Mouse (Mus musculus) MEL (cell line): Measurements from ENCODE around the gene Olfr1416. TPM values are rescaled to one million over a fixed set of nuclear protein-coding genes. Genes with fewer than 3 reads are reported as not detected.

Experiments used
- DNase-seq: peaks from one replicate; pipeline ENCODE4 v3.0.0; 2011; ENCODE audit warnings: low read depth, low spot score
- H3K27ac ChIP-seq: 2 replicates; pipeline ENCODE4 v1.5.1; 2012; ENCODE audit warnings: low read depth, mild to moderate bottlenecking, control low read depth, low read length, moderate library complexity; ENCODE audit not compliant: control insufficient read depth
- H3K27me3 ChIP-seq, 2 experiments: fragments of 150-350 bp in 1 of 2; sonication (generic) in 1 of 2; 2 replicates each; pipeline ENCODE4 v1.6.1; 2012; ENCODE audit warnings: low read length in 2 of 2, mild to moderate bottlenecking in 2 of 2, improper control_type of control experiment in 1 of 2, moderate library complexity in 1 of 2; ENCODE audit not compliant: insufficient read depth in 2 of 2, control insufficient read depth in 1 of 2
- H3K36me3 ChIP-seq, 2 experiments: 2 replicates each; pipeline ENCODE4 v1.6.1; 2012 to 2014; ENCODE audit warnings: low read length in 2 of 2, improper control_type of control experiment in 1 of 2, inconsistent platforms in 1 of 2, mild to moderate bottlenecking in 1 of 2; ENCODE audit not compliant: insufficient read depth in 2 of 2, control insufficient read depth in 1 of 2
- H3K4me1 ChIP-seq, 2 experiments: fragments of 150-350 bp in 1 of 2; sonication (generic) in 1 of 2; 2 replicates each; pipeline ENCODE4 v1.6.1; 2012; ENCODE audit warnings: low read length in 2 of 2, improper control_type of control experiment in 1 of 2, mild to moderate bottlenecking in 1 of 2; ENCODE audit not compliant: insufficient read depth in 2 of 2, control insufficient read depth in 1 of 2
- H3K4me3 ChIP-seq, 2 experiments: fragments of 150-350 bp in 1 of 2; sonication (generic) in 1 of 2; 2 replicates each; pipeline ENCODE4 v1.5.1; 2012; ENCODE audit warnings: low read depth in 2 of 2, low read length in 2 of 2, mild to moderate bottlenecking in 2 of 2, moderate library complexity in 2 of 2, control low read depth in 1 of 2, improper control_type of control experiment in 1 of 2; ENCODE audit not compliant: control insufficient read depth in 1 of 2, insufficient read depth in 1 of 2
- H3K79me2 ChIP-seq: 2 replicates; pipeline ENCODE4 v1.6.1; 2012; ENCODE audit warnings: mild to moderate bottlenecking, low read length, moderate library complexity; ENCODE audit not compliant: control insufficient read depth, poor library complexity, insufficient read depth
- H3K9ac ChIP-seq: 2 replicates; pipeline ENCODE4 v1.6.1; 2012; ENCODE audit warnings: low read depth, mild to moderate bottlenecking, control low read depth, low read length, moderate library complexity; ENCODE audit not compliant: control insufficient read depth, poor library complexity, severe bottlenecking
- H3K9me3 ChIP-seq: fragments of 150-350 bp; sonication (generic); replicated peaks from 2 replicates; pipeline ENCODE4 v1.6.1; 2012; ENCODE audit warnings: mild to moderate bottlenecking, low read length, improper control_type of control experiment, moderate library complexity; ENCODE audit not compliant: insufficient read depth
- E2F4 ChIP-seq: IDR thresholded peaks from 2 replicates; pipeline ENCODE4 v1.6.1; 2011; ENCODE audit warnings: low read depth, low read length, improper control_type of control experiment, borderline replicate concordance
- ELF1 ChIP-seq: IDR thresholded peaks from 2 replicates; pipeline ENCODE4 v1.6.1; 2014; ENCODE audit warnings: low read depth, mild to moderate bottlenecking, inconsistent platforms, low read length, improper control_type of control experiment, moderate library complexity
- ETS1 ChIP-seq: IDR thresholded peaks from 2 replicates; pipeline ENCODE4 v1.6.1; 2012; ENCODE audit warnings: low read depth, mild to moderate bottlenecking, inconsistent platforms, low read length, improper control_type of control experiment, moderate library complexity
- GATA1 ChIP-seq: IDR thresholded peaks from 2 replicates; pipeline ENCODE4 v1.6.1; 2011; ENCODE audit warnings: low read depth, low read length, improper control_type of control experiment
- HCFC1 ChIP-seq: IDR thresholded peaks from 2 replicates; pipeline ENCODE4 v1.6.1; 2012; ENCODE audit warnings: low read depth, mild to moderate bottlenecking, inconsistent platforms, low read length, improper control_type of control experiment, moderate library complexity
- KAT2A ChIP-seq: conservative IDR thresholded peaks from 2 replicates; pipeline ENCODE4 v1.6.1; 2012; ENCODE audit warnings: low read depth, low read length, improper control_type of control experiment, inconsistent platforms
- MAFK ChIP-seq: IDR thresholded peaks from 2 replicates; pipeline ENCODE4 v1.6.1; 2011; ENCODE audit warnings: low read depth, mild to moderate bottlenecking, low read length, improper control_type of control experiment, borderline replicate concordance
- MAX ChIP-seq: IDR thresholded peaks from 2 replicates; pipeline ENCODE4 v1.6.1; 2011; ENCODE audit warnings: low read length, improper control_type of control experiment
- MEF2A ChIP-seq: IDR thresholded peaks from 2 replicates; pipeline ENCODE4 v1.6.1; 2014; ENCODE audit warnings: low read depth, mild to moderate bottlenecking, inconsistent platforms, low read length, improper control_type of control experiment; ENCODE audit not compliant: poor library complexity, insufficient replicate concordance, severe bottlenecking; ENCODE audit errors: extremely low read depth
- MXI1 ChIP-seq: IDR thresholded peaks from 2 replicates; pipeline ENCODE4 v1.6.1; 2011; ENCODE audit warnings: mild to moderate bottlenecking, low read depth, low read length, improper control_type of control experiment
- MYB ChIP-seq: IDR thresholded peaks from 2 replicates; pipeline ENCODE4 v1.6.1; 2011; ENCODE audit warnings: mild to moderate bottlenecking, low read depth, low read length, improper control_type of control experiment
- MYC ChIP-seq: IDR thresholded peaks from 2 replicates; pipeline ENCODE4 v1.6.1; 2011; ENCODE audit warnings: low read depth, mild to moderate bottlenecking, low read length, improper control_type of control experiment, moderate library complexity
- NELFE ChIP-seq: IDR thresholded peaks from 2 replicates; pipeline ENCODE4 v1.6.1; 2011; ENCODE audit warnings: low read depth, low read length, improper control_type of control experiment
- POLR2AphosphoS2 ChIP-seq: IDR thresholded peaks from 2 replicates; pipeline ENCODE4 v1.6.1; 2011; ENCODE audit warnings: low read length, improper control_type of control experiment
- RCOR1 ChIP-seq: IDR thresholded peaks from 2 replicates; pipeline ENCODE4 v1.6.1; 2012; ENCODE audit warnings: low read depth, mild to moderate bottlenecking, inconsistent platforms, low read length, improper control_type of control experiment
- SIN3A ChIP-seq: IDR thresholded peaks from 2 replicates; pipeline ENCODE4 v1.6.1; 2012; ENCODE audit warnings: low read length, improper control_type of control experiment, inconsistent platforms
- SMC3 ChIP-seq: IDR thresholded peaks from 2 replicates; pipeline ENCODE4 v1.6.1; 2011; ENCODE audit warnings: low read depth, low read length, improper control_type of control experiment
- UBTF ChIP-seq: IDR thresholded peaks from 2 replicates; pipeline ENCODE4 v1.6.1; 2012; ENCODE audit warnings: low read depth, mild to moderate bottlenecking, inconsistent platforms, low read length, improper control_type of control experiment, moderate library complexity, borderline replicate concordance; ENCODE audit not compliant: insufficient read depth
- ZKSCAN1 ChIP-seq: IDR thresholded peaks from 2 replicates; pipeline ENCODE4 v1.6.1; 2012; ENCODE audit warnings: low read depth, mild to moderate bottlenecking, inconsistent platforms, low read length, improper control_type of control experiment, moderate library complexity
- ZNF384 ChIP-seq: IDR thresholded peaks from 2 replicates; pipeline ENCODE4 v1.6.1; 2012; ENCODE audit warnings: low read depth, mild to moderate bottlenecking, inconsistent platforms, low read length, improper control_type of control experiment
- polyA plus RNA-seq, 2 experiments: library from polyadenylated mRNA; stranded (reverse) in 1 of 2; unstranded in 1 of 2; fragments of >175 nt in 1 of 2; fragments of >200 nt in 1 of 2; gene quantifications; 2 replicates each; pipeline versions ENCODE4 v1.2.1 to v1.2.4; 2012; ENCODE audit warnings: low replicate concordance in 2 of 2, low read depth in 1 of 2; ENCODE audit not compliant: insufficient read length in 2 of 2, insufficient read depth in 1 of 2, missing spikeins in 1 of 2
- total RNA-seq: library from RNA; depleted of rRNA; stranded (reverse); fragments of 300-350 nt; gene quantifications from 2 replicates; pipeline ENCODE4 v1.2.3, GENCODE M21; 2012

Olfr1416 gene
- total and polyA plus RNA-seq, 3 experiments: not detected

GRCm38 (mm10) chr1:92473165-92474041 is 11.5 kb downstream of the Olfr1416 start, which contains the start of gene Ndufa10 (continued):
- TF ChIP-seq E2F4 (0 out of 2 replicates have a peak, but pooled peaks have one; percentile 4), ZKSCAN1 (no peak), MAFK (no peak), SIN3A (peak; percentile 99), ELF1 (peak; percentile 97), ZNF384 (no peak), ETS1 (peak; percentile 66), MYB (no peak), HCFC1 (peak; percentile 99), MYC (peak; percentile 51; the same call in 1 of the 2 replicates), GATA1 (no peak), MAX (peak; percentile 92)

- no peak overlapping the region for H3K27ac ChIP-seq
- no peaks in the 10 kb centered on the region for H3K27me3 ChIP-seq
- H3K79me2 ChIP-seq: peaks cover 18% of the 10 kb centered on the region
- peaks cover 3 to 6% of the 10 kb centered on the region in 2 experiments; a peak in 2 of 4 replicates for H3K4me1 ChIP-seq
- peaks cover 6 to 20% of the 10 kb centered on the region in 2 experiments; a peak in 3 of 4 replicates for H3K36me3 ChIP-seq
- H3K9ac ChIP-seq: no peak overlapping the region
- no peaks in the 10 kb centered on the region for H3K9me3 ChIP-seq
- DNase-seq: no peak
- H3K4me3 ChIP-seq: no peak overlapping the region
- TF ChIP-seq POLR2AphosphoS2 (no peak), MEF2A (no peak), ZNF384 (no peak), KAT2A (no peak), UBTF (no peak), SMC3 (no peak), SIN3A (no peak), RCOR1 (no peak), HCFC1 (no peak), MAX (no peak), MXI1 (no peak), NELFE (no peak)
These were observed 16.0 kb downstream of the Olfr1416 start for GRCm38 (mm10) chr1:92468891-92469290.
